Mouse (Mus musculus): ENCODE measurements at regions not wholly inside any gene's neighbourhood (a gene's known extent, or its start where the extent isn't known, plus 50 kb on each side); places are given as distances from the start of the nearest gene placed in this dataset.

- Histone ChIP-seq H3K36me3 (ENCODE audit: insufficient read depth, low read length) (no peaks in the 10 kb centered on the region), H3K27ac (ENCODE audit: low read length) (no peak overlapping the region), H3K27me3 (replicated peaks; ENCODE audit: insufficient read depth, low read length) (no peaks in the 10 kb centered on the region), H3K4me3 (ENCODE audit: low read depth, low read length) (no peak overlapping the region), H3K4me2 (replicated peaks; ENCODE audit: low read depth, low read length) (no peak overlapping the region), H3K9me3 (ENCODE audit: low read length) (no peaks in the 10 kb centered on the region), H3K4me1 (ENCODE audit: insufficient read depth, low read depth, low read length) (no peaks in the 10 kb centered on the region), H3K9ac (replicated peaks; ENCODE audit: low read depth) (no peak overlapping the region)
- ATAC-seq (no peak), DNase-seq (ENCODE audit: low spot score) (no peak)
- 70% methylated on average over 6 of the region's 6 CpGs for WGBS
- no peak for TF ChIP-seq CTCF (IDR thresholded peaks at IDR 0.05)
- TF ChIP-seq EP300 (IDR thresholded peaks at IDR 0.05) = no peak
Measured at GRCm38 (mm10) chr13:102157369-102158130, 389.5 kb upstream of the Pik3r1 start.

- no peak for DNase-seq (ENCODE audit: low spot score)
- Histone ChIP-seq H3K9me3 (ENCODE audit: low read length) (no peaks in the 10 kb centered on the region), H3K36me3 (ENCODE audit: insufficient read depth, low read length) (no peaks in the 10 kb centered on the region), H3K27me3 (replicated peaks; ENCODE audit: insufficient read depth, low read length) (no peaks in the 10 kb centered on the region), H3K27ac (ENCODE audit: low read length) (no peak overlapping the region), H3K9ac (replicated peaks; ENCODE audit: low read depth) (no peak overlapping the region), H3K4me1 (ENCODE audit: insufficient read depth, low read depth, low read length) (no peaks in the 10 kb centered on the region; the same call in 1 of the 2 replicates), H3K4me3 (ENCODE audit: low read depth, low read length) (no peak overlapping the region), H3K4me2 (replicated peaks; ENCODE audit: low read depth, low read length) (no peak overlapping the region)
- TF ChIP-seq CTCF (IDR thresholded peaks at IDR 0.05) = no peak
- TF ChIP-seq EP300 (IDR thresholded peaks at IDR 0.05) = no peak
- ATAC-seq = no peak
- WGBS = 80% methylated on average over 9 of the region's 9 CpGs
Measured at GRCm38 (mm10) chr13:102173382-102174234, 405.6 kb upstream of the Pik3r1 start.

- no peak overlapping the region for H3K4me2 ChIP-seq (replicated peaks; ENCODE audit: low read depth, low read length)
- no peak overlapping the region for H3K27ac ChIP-seq (ENCODE audit: low read length)
- no peak for ATAC-seq
- TF ChIP-seq CTCF (IDR thresholded peaks at IDR 0.05) = no peak
- TF ChIP-seq EP300 (IDR thresholded peaks at IDR 0.05) = no peak
- H3K4me3 ChIP-seq (ENCODE audit: low read depth, low read length) = no peak overlapping the region
- H3K27me3 ChIP-seq (replicated peaks; ENCODE audit: insufficient read depth, low read length) = no peaks in the 10 kb centered on the region
- WGBS = 43% methylated on average over 3 of the region's 3 CpGs
- DNase-seq (ENCODE audit: low spot score) = no peak
- H3K4me1 ChIP-seq (ENCODE audit: insufficient read depth, low read depth, low read length) = no peaks in the 10 kb centered on the region; the same call in 1 of the 2 replicates
- no peaks in the 10 kb centered on the region for H3K36me3 ChIP-seq (ENCODE audit: insufficient read depth, low read length)
- H3K9me3 ChIP-seq (ENCODE audit: low read length) = no peaks in the 10 kb centered on the region
- H3K9ac ChIP-seq (replicated peaks; ENCODE audit: low read depth) = no peak overlapping the region
Measured at GRCm38 (mm10) chr13:102174431-102174830, 406.4 kb upstream of the Pik3r1 start.

GRCm38 (mm10) chr13:102174896-102175295, 406.9 kb upstream of the Pik3r1 start:
- Histone ChIP-seq H3K36me3 (ENCODE audit: insufficient read depth, low read length) (no peaks in the 10 kb centered on the region), H3K9me3 (ENCODE audit: low read length) (no peaks in the 10 kb centered on the region), H3K4me2 (replicated peaks; ENCODE audit: low read depth, low read length) (no peak overlapping the region), H3K4me3 (ENCODE audit: low read depth, low read length) (no peak overlapping the region), H3K4me1 (ENCODE audit: insufficient read depth, low read depth, low read length) (no peaks in the 10 kb centered on the region; the same call in 1 of the 2 replicates), H3K27me3 (replicated peaks; ENCODE audit: insufficient read depth, low read length) (no peaks in the 10 kb centered on the region), H3K27ac (ENCODE audit: low read length) (no peak overlapping the region), H3K9ac (replicated peaks; ENCODE audit: low read depth) (no peak overlapping the region)
- DNase-seq (ENCODE audit: low spot score) (no peak), ATAC-seq (no peak)
- TF ChIP-seq EP300 (IDR thresholded peaks at IDR 0.05) = no peak
- no peak for TF ChIP-seq CTCF (IDR thresholded peaks at IDR 0.05)
- 63% methylated on average over 2 of the region's 2 CpGs for WGBS

GRCm38 (mm10) chr13:102175406-102175805, 407.4 kb upstream of the Pik3r1 start:
- Histone ChIP-seq H3K9me3 (ENCODE audit: low read length) (no peaks in the 10 kb centered on the region), H3K4me2 (replicated peaks; ENCODE audit: low read depth, low read length) (no peak overlapping the region), H3K4me3 (ENCODE audit: low read depth, low read length) (no peak overlapping the region), H3K27me3 (replicated peaks; ENCODE audit: insufficient read depth, low read length) (no peaks in the 10 kb centered on the region), H3K9ac (replicated peaks; ENCODE audit: low read depth) (no peak overlapping the region), H3K4me1 (ENCODE audit: insufficient read depth, low read depth, low read length) (no peaks in the 10 kb centered on the region; the same call in 1 of the 2 replicates), H3K36me3 (ENCODE audit: insufficient read depth, low read length) (no peaks in the 10 kb centered on the region), H3K27ac (ENCODE audit: low read length) (no peak overlapping the region)
- ATAC-seq (no peak), DNase-seq (ENCODE audit: low spot score) (no peak)
- 100% methylated on average over 1 of the region's 1 CpGs for WGBS
- no peak for TF ChIP-seq EP300 (IDR thresholded peaks at IDR 0.05)
- no peak for TF ChIP-seq CTCF (IDR thresholded peaks at IDR 0.05)

GRCm38 (mm10) chr13:102176456-102176855, 408.4 kb upstream of the Pik3r1 start:
- Histone ChIP-seq H3K36me3 (ENCODE audit: insufficient read depth, low read length) (no peaks in the 10 kb centered on the region), H3K4me1 (ENCODE audit: insufficient read depth, low read depth, low read length) (no peaks in the 10 kb centered on the region; the same call in 1 of the 2 replicates), H3K27me3 (replicated peaks; ENCODE audit: insufficient read depth, low read length) (no peaks in the 10 kb centered on the region), H3K4me3 (ENCODE audit: low read depth, low read length) (no peak overlapping the region), H3K4me2 (replicated peaks; ENCODE audit: low read depth, low read length) (no peak overlapping the region), H3K9me3 (ENCODE audit: low read length) (no peaks in the 10 kb centered on the region), H3K9ac (replicated peaks; ENCODE audit: low read depth) (no peak overlapping the region), H3K27ac (ENCODE audit: low read length) (no peak overlapping the region)
- WGBS = 38% methylated on average over 2 of the region's 2 CpGs
- TF ChIP-seq EP300 (IDR thresholded peaks at IDR 0.05) = no peak
- no peak for TF ChIP-seq CTCF (IDR thresholded peaks at IDR 0.05)
- no peak for ATAC-seq
- DNase-seq (ENCODE audit: low spot score) = no peak
